Mouse (Mus musculus) thymus, adult 2 months (tissue): ENCODE data around the gene Patj. TPM values are rescaled to one million over a fixed set of nuclear protein-coding genes. Genes with fewer than 3 reads are reported as not detected.
"Not testable (repeated sequence)": the region's sequence is repeated elsewhere in the genome, so short reads cannot be mapped to it uniquely, and the experiment has no call there.

Source experiments
- DNase-seq: peaks from one replicate; pipeline ENCODE4 v3.0.0; 2021
- H3K27ac ChIP-seq: fragments of 200-500 bp; 2 replicates; pipeline ENCODE4 v1.5.1; 2012; ENCODE audit warnings: low read length, control low read depth; ENCODE audit not compliant: control insufficient read depth, insufficient read depth
- H3K27me3 ChIP-seq: fragments of 200-500 bp; 2 replicates; pipeline ENCODE4 v1.6.1; 2012; ENCODE audit warnings: mild to moderate bottlenecking, low read length, moderate library complexity, mixed read lengths; ENCODE audit not compliant: control insufficient read depth, insufficient read depth
- H3K36me3 ChIP-seq: fragments of 200-500 bp; 2 replicates; pipeline ENCODE4 v1.6.1; 2012; ENCODE audit warnings: mild to moderate bottlenecking, low read length, moderate library complexity; ENCODE audit not compliant: control insufficient read depth, insufficient read depth
- H3K4me1 ChIP-seq: fragments of 200-500 bp; replicated peaks from 2 replicates; pipeline ENCODE4 v1.6.1; 2012; ENCODE audit warnings: low read length; ENCODE audit not compliant: control insufficient read depth, insufficient read depth
- H3K4me3 ChIP-seq: fragments of 200-500 bp; 2 replicates; pipeline ENCODE4 v1.5.1; 2012; ENCODE audit warnings: mild to moderate bottlenecking, low read length, control low read depth, moderate library complexity; ENCODE audit not compliant: control insufficient read depth, insufficient read depth
- CTCF ChIP-seq: fragments of 200-500 bp; IDR thresholded peaks from 2 replicates; pipeline ENCODE4 v1.5.1; 2012; ENCODE audit warnings: mild to moderate bottlenecking, control low read depth, low read length, moderate library complexity, borderline replicate concordance; ENCODE audit not compliant: control insufficient read depth, poor library complexity, insufficient read depth; ENCODE audit errors: extremely low read depth
- POLR2A ChIP-seq: fragments of 200-500 bp; IDR thresholded peaks from 2 replicates; pipeline ENCODE4 v1.6.1; 2012; ENCODE audit warnings: mild to moderate bottlenecking, low read length, control low read depth, moderate library complexity; ENCODE audit not compliant: control insufficient read depth, poor library complexity, insufficient read depth; ENCODE audit errors: extremely low read depth
- WGBS: fragments of 180-500 bp; shearing (Covaris S2); methylation state at CpG from one replicate; pipeline ENCODE4 v1.1.7; 2018; 5-methylcytosine and 5-hydroxymethylcytosine counted together
- polyA plus RNA-seq: library from polyadenylated mRNA; depleted of rRNA; stranded (reverse); fragments of >200 nt; gene quantifications from 2 replicates; pipeline ENCODE4 v1.2.3, GENCODE M21; 2012

Gene Patj
- polyA plus RNA-seq, 1 experiment = 35.0 TPM

- WGBS = 84% methylated on average over 5 of the region's 5 CpGs
- no peaks in the 10 kb centered on the region; the same call in 1 of the 2 replicates for H3K4me1 ChIP-seq
- no peak overlapping the region for H3K27ac ChIP-seq
- DNase-seq = no peak
- H3K27me3 ChIP-seq = no peaks in the 10 kb centered on the region
- no peak for TF ChIP-seq POLR2A
- TF ChIP-seq CTCF = no peak
- H3K36me3 ChIP-seq = no peaks in the 10 kb centered on the region
- H3K4me3 ChIP-seq = no peak overlapping the region
Measured at GRCm38 (mm10) chr4:98385036-98385435, 10.5 kb upstream of the Patj start.

- 11% methylated on average over 7 of the region's 7 CpGs for WGBS
- Histone ChIP-seq H3K27ac (no peak overlapping the region), H3K27me3 (no peaks in the 10 kb centered on the region), H3K4me1 (peaks cover 2% of the 10 kb centered on the region), H3K36me3 (no peaks in the 10 kb centered on the region), H3K4me3 (peak overlapping the region; percentile 76)
- no peak for TF ChIP-seq CTCF
- TF ChIP-seq POLR2A = no peak
- no peak for DNase-seq
Measured at GRCm38 (mm10) chr4:98395346-98395689, 267 bp upstream of the Patj start.

GRCm38 (mm10) chr4:98400926-98401583 lies 5.5 kb downstream of the Patj start:
- Histone ChIP-seq H3K36me3 (no peaks in the 10 kb centered on the region), H3K4me3 (no peak overlapping the region), H3K4me1 (no peaks in the 10 kb centered on the region), H3K27ac (no peak overlapping the region), H3K27me3 (no peaks in the 10 kb centered on the region)
- TF ChIP-seq CTCF (no peak), POLR2A (no peak)
- DNase-seq = no peak
- WGBS = 86% methylated on average over 6 of the region's 6 CpGs

GRCm38 (mm10) chr4:98401584-98401962 lies 6.0 kb downstream of the Patj start:
- no peak for DNase-seq
- no peaks in the 10 kb centered on the region for H3K27me3 ChIP-seq
- no peaks in the 10 kb centered on the region for H3K4me1 ChIP-seq
- no peak overlapping the region for H3K27ac ChIP-seq
- no peaks in the 10 kb centered on the region for H3K36me3 ChIP-seq
- TF ChIP-seq CTCF = no peak
- TF ChIP-seq POLR2A = no peak
- WGBS = 93% methylated on average over 2 of the region's 2 CpGs
- H3K4me3 ChIP-seq = no peak overlapping the region

- H3K27me3 ChIP-seq = no peaks in the 10 kb centered on the region
- H3K36me3 ChIP-seq = no peaks in the 10 kb centered on the region
- H3K4me1 ChIP-seq = no peaks in the 10 kb centered on the region
- no peak overlapping the region for H3K4me3 ChIP-seq
- H3K27ac ChIP-seq = no peak overlapping the region
- DNase-seq = no peak
- TF ChIP-seq POLR2A (no peak), CTCF (no peak)
- WGBS = 97% methylated on average over 4 of the region's 4 CpGs
Measured at GRCm38 (mm10) chr4:98403492-98403891, 7.9 kb downstream of the Patj start.

GRCm38 (mm10) chr4:98404412-98404811 lies 8.8 kb downstream of the Patj start:
- Histone ChIP-seq H3K27ac (no peak overlapping the region), H3K4me3 (no peak overlapping the region), H3K4me1 (no peaks in the 10 kb centered on the region), H3K36me3 (no peaks in the 10 kb centered on the region), H3K27me3 (no peaks in the 10 kb centered on the region)
- DNase-seq = no peak
- TF ChIP-seq CTCF = no peak
- no peak for TF ChIP-seq POLR2A
- WGBS = 95% methylated on average over 6 of the region's 6 CpGs

GRCm38 (mm10) chr4:98408455-98408854 lies 12.9 kb downstream of the Patj start:
- WGBS = 80% methylated on average over 4 of the region's 4 CpGs
- H3K27ac ChIP-seq = no peak overlapping the region
- no peaks in the 10 kb centered on the region for H3K27me3 ChIP-seq
- no peaks in the 10 kb centered on the region for H3K36me3 ChIP-seq
- no peak overlapping the region for H3K4me3 ChIP-seq
- TF ChIP-seq CTCF = no peak
- no peak for TF ChIP-seq POLR2A
- no peak for DNase-seq
- H3K4me1 ChIP-seq = no peaks in the 10 kb centered on the region

GRCm38 (mm10) chr4:98415150-98415549 lies 19.6 kb downstream of the Patj start:
- not testable (repeated sequence) for H3K4me1 ChIP-seq, H3K4me3 ChIP-seq, DNase-seq, H3K36me3 ChIP-seq, H3K27me3 ChIP-seq, H3K27ac ChIP-seq
- WGBS = 98% methylated on average over 8 of the region's 8 CpGs
